Mouse (Mus musculus): ENCODE measurements at regions not wholly inside any gene's neighbourhood (a gene's known extent, or its start where the extent isn't known, plus 50 kb on each side); places are given as distances from the start of the nearest gene placed in this dataset.

GRCm38 (mm10) chr13:71270370-71270769 is 428.8 kb upstream of the Adamts16 start:
- Histone ChIP-seq H3K9ac (ENCODE audit: low read length) (no peak overlapping the region), H3K27me3 (ENCODE audit: control insufficient read depth, insufficient read depth, low read length) (no peaks in the 10 kb centered on the region), H3K4me3 (ENCODE audit: low read depth, low read length) (no peak overlapping the region), H3K27ac (replicated peaks) (no peak overlapping the region), H3K36me3 (ENCODE audit: control insufficient read depth, insufficient read depth, low read length) (no peaks in the 10 kb centered on the region), H3K4me2 (replicated peaks; ENCODE audit: low read depth) (no peak overlapping the region), H3K9me3 (ENCODE audit: control insufficient read depth, low read length) (no peaks in the 10 kb centered on the region), H3K4me1 (replicated peaks; ENCODE audit: control insufficient read depth, insufficient read depth) (no peaks in the 10 kb centered on the region)
- TF ChIP-seq EP300 (optimal IDR thresholded peaks at IDR 0.05) (no peak), CTCF (IDR thresholded peaks at IDR 0.05; ENCODE audit: low read depth) (no peak)
- 26% methylated on average over 8 of the region's 8 CpGs for WGBS
- DNase-seq (ENCODE audit: low spot score) (no peak), ATAC-seq (ENCODE audit: low FRiP score, low TSS enrichment) (no peak)

- H3K4me1 ChIP-seq (replicated peaks; ENCODE audit: control insufficient read depth, insufficient read depth), result no peaks in the 10 kb centered on the region
- DNase-seq (ENCODE audit: low spot score), result no peak
- 50% methylated on average over 2 of the region's 2 CpGs for WGBS
- no peaks in the 10 kb centered on the region for H3K36me3 ChIP-seq (ENCODE audit: control insufficient read depth, insufficient read depth, low read length)
- no peaks in the 10 kb centered on the region for H3K27me3 ChIP-seq (ENCODE audit: control insufficient read depth, insufficient read depth, low read length)
- H3K4me2 ChIP-seq (replicated peaks; ENCODE audit: low read depth), result no peak overlapping the region
- no peak overlapping the region for H3K9ac ChIP-seq (ENCODE audit: low read length)
- no peaks in the 10 kb centered on the region for H3K9me3 ChIP-seq (ENCODE audit: control insufficient read depth, low read length)
- no peak overlapping the region for H3K4me3 ChIP-seq (ENCODE audit: low read depth, low read length)
- ATAC-seq (ENCODE audit: low FRiP score, low TSS enrichment), result no peak
- H3K27ac ChIP-seq (replicated peaks), result no peak overlapping the region
- TF ChIP-seq CTCF (IDR thresholded peaks at IDR 0.05; ENCODE audit: low read depth), result no peak
- TF ChIP-seq EP300 (optimal IDR thresholded peaks at IDR 0.05), result no peak
Observed at GRCm38 (mm10) chr13:71269496-71269895, 427.9 kb upstream of the Adamts16 start.

- DNase-seq (ENCODE audit: low spot score) (no peak), ATAC-seq (ENCODE audit: low FRiP score, low TSS enrichment) (no peak)
- no peaks in the 10 kb centered on the region for H3K27me3 ChIP-seq (ENCODE audit: control insufficient read depth, insufficient read depth, low read length)
- H3K4me1 ChIP-seq (replicated peaks; ENCODE audit: control insufficient read depth, insufficient read depth), result no peaks in the 10 kb centered on the region
- TF ChIP-seq EP300 (optimal IDR thresholded peaks at IDR 0.05) (no peak), CTCF (IDR thresholded peaks at IDR 0.05; ENCODE audit: low read depth) (no peak)
- no peak overlapping the region for H3K4me3 ChIP-seq (ENCODE audit: low read depth, low read length)
- no peak overlapping the region for H3K9ac ChIP-seq (ENCODE audit: low read length)
- no peak overlapping the region for H3K27ac ChIP-seq (replicated peaks)
- H3K36me3 ChIP-seq (ENCODE audit: control insufficient read depth, insufficient read depth, low read length), result no peaks in the 10 kb centered on the region
- H3K4me2 ChIP-seq (replicated peaks; ENCODE audit: low read depth), result no peak overlapping the region
- no peaks in the 10 kb centered on the region for H3K9me3 ChIP-seq (ENCODE audit: control insufficient read depth, low read length)
- WGBS, result 91% methylated on average over 16 of the region's 16 CpGs
Observed at GRCm38 (mm10) chr13:71263315-71263878, 421.8 kb upstream of the Adamts16 start.

GRCm38 (mm10) chr13:71262575-71263295 is 421.1 kb upstream of the Adamts16 start:
- H3K9me3 ChIP-seq (ENCODE audit: control insufficient read depth, low read length), result no peaks in the 10 kb centered on the region
- ATAC-seq (ENCODE audit: low FRiP score, low TSS enrichment) (no peak), DNase-seq (ENCODE audit: low spot score) (no peak)
- no peak overlapping the region for H3K9ac ChIP-seq (ENCODE audit: low read length)
- H3K27ac ChIP-seq (replicated peaks), result no peak overlapping the region
- H3K4me3 ChIP-seq (ENCODE audit: low read depth, low read length), result no peak overlapping the region
- no peaks in the 10 kb centered on the region for H3K27me3 ChIP-seq (ENCODE audit: control insufficient read depth, insufficient read depth, low read length)
- no peaks in the 10 kb centered on the region for H3K4me1 ChIP-seq (replicated peaks; ENCODE audit: control insufficient read depth, insufficient read depth)
- H3K36me3 ChIP-seq (ENCODE audit: control insufficient read depth, insufficient read depth, low read length), result no peaks in the 10 kb centered on the region
- TF ChIP-seq CTCF (IDR thresholded peaks at IDR 0.05; ENCODE audit: low read depth), result no peak
- no peak for TF ChIP-seq EP300 (optimal IDR thresholded peaks at IDR 0.05)
- no peak overlapping the region for H3K4me2 ChIP-seq (replicated peaks; ENCODE audit: low read depth)
- 76% methylated on average over 10 of the region's 10 CpGs for WGBS

GRCm38 (mm10) chr13:71254016-71254415 is 412.4 kb upstream of the Adamts16 start:
- Histone ChIP-seq H3K9ac (ENCODE audit: low read length) (no peak overlapping the region), H3K27me3 (ENCODE audit: control insufficient read depth, insufficient read depth, low read length) (no peaks in the 10 kb centered on the region), H3K36me3 (ENCODE audit: control insufficient read depth, insufficient read depth, low read length) (no peaks in the 10 kb centered on the region), H3K4me3 (ENCODE audit: low read depth, low read length) (no peak overlapping the region), H3K4me2 (replicated peaks; ENCODE audit: low read depth) (no peak overlapping the region), H3K4me1 (replicated peaks; ENCODE audit: control insufficient read depth, insufficient read depth) (no peaks in the 10 kb centered on the region), H3K9me3 (ENCODE audit: control insufficient read depth, low read length) (no peaks in the 10 kb centered on the region), H3K27ac (replicated peaks) (no peak overlapping the region)
- TF ChIP-seq EP300 (optimal IDR thresholded peaks at IDR 0.05) (no peak), CTCF (IDR thresholded peaks at IDR 0.05; ENCODE audit: low read depth) (no peak)
- 88% methylated on average over 2 of the region's 2 CpGs for WGBS
- ATAC-seq (ENCODE audit: low FRiP score, low TSS enrichment), result no peak
- DNase-seq (ENCODE audit: low spot score), result no peak
